Mouse (Mus musculus) inflammation-experienced regulatory T-cells, adult 16 weeks (primary cell): Measurements from ENCODE around the gene Msh5. TPM values are rescaled to one million over a fixed set of nuclear protein-coding genes. Genes with fewer than 3 reads are reported as not detected.

Experiments
- polyA plus RNA-seq: library from polyadenylated mRNA; unstranded; fragments of 100-300 nt; shearing (Covaris generic); gene quantifications from one replicate; pipeline ENCODE4 v1.2.1, GENCODE M21; 2017

The Msh5 gene
- polyA plus RNA-seq: 1.5 TPM

GRCm38 (mm10) chr17:35046681-35047455, at the start of gene Msh5:
TSS of gene Msh5 (minus strand) at chr17:35046745.

DNA sequence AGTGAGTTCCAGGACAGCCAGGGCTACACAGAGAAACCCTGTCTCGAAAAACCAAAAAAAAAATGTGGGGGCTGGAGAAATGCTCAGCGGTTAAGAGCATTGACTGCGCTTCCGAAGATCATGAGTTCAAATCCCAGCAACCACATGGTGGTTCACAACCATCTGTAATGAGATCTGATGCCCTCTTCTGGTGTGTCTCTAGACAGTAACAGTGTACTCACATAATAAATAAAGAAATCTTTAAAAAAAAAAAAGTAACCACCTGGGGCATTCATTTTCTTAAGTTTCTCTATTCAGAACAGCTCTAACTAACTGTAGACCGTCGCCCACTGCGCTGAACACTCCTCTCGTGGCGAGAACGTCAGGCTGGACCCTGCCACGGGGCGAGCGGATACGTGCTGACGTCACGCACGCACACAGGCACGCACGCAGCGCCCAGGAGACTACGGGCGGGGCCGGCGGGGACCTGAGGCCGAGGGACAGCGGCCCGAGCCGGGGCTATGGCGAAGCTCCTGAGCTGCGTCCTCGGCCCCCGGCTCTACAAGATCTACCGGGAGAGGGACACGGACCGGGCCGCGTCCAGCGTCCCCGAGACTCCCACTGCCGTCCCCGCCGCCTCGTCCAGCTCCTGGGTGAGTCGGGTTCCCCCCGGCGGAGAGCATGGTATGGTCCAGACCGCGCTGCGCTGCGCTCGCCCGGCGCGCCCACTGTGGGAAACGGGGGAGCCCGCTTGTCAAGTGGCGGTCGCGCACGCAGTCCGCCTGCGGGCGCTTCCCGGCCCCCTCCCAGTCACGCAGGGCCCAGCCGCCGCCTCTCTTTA, 42.5 kb upstream of the Msh5 start, which contains the start of gene Abhd16a:
Gene Abhd16a, plus strand, starts transcription at position 439 of the 820 bp plus-strand sequence.

DNA sequence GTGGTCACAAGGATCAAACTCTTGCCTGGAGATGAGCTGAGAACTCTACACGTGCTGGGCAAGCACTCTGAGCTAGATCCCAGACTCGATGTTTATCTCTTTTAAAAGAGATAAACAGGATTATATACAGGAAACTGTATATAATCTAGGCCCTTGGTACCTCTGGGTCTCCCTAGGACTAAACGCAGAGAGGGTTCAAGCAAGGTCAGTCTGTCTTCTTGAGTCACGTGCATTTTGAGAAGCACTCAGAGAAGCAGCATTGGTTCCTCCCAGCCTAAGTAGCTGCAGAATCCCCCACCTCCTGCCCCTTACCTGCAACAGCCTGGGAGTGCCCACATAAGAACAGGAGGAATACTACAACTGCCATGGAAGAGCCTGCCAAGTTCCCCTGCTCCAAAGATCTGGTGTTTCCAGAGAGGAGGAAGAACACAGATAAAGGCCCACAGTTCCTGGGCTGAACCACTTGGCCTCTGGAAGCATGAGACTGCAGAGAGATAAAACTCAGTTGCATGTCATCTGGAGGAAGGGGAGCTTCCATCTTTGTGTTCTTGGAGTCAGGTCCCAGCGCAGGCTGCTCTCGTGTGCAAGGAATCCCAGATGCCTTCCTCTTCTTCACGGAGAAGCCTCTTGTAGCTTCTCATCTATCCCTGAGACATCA, 38.8 kb upstream of the Msh5 start, which contains the start of gene Ly6g6f:
Gene Ly6g6f, minus strand, starts transcription at position 403 of the 658 bp plus-strand sequence.

GRCm38 (mm10) chr17:35077786-35078233, 31.3 kb upstream of the Msh5 start, which contains the start of gene Ly6g6d:
TSS of gene Ly6g6d (minus strand) at chr17:35078065.

DNA sequence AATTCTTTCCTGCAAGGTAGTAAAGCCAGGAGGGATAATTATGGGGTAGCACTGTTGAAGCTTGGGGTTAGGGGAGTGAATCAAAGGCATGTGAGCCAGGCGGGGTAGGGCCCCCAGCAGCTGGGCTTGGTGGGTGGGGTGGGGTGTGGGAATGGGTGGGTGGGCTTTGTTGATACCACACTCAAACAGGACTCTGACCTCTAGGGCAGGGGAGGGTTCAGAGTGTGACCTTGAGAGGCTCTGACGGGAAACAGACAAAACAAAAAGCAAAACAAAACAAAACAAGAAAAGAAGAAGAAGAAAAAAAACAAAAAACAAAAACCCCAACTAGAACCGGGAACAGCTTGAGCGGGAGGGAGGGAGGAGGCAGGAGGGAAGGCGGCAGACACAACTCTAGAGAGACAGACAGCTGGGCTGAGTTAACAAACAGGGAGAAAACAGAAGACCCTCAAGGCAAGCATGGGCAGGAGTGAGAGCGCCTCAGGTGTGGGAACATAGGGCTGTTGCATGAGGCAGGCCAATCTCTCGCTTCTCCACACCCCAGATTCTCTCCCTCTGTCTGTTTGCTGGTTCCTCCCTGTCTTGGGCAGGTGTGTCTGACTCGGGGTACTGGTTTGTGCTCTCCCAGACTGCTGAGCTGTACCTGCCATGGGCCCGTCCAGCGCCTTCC, 30.1 kb upstream of the Msh5 start, which contains the start of gene Ly6g6e:
Gene Ly6g6e, plus strand, starts transcription at position 396 of the 670 bp plus-strand sequence.

DNA sequence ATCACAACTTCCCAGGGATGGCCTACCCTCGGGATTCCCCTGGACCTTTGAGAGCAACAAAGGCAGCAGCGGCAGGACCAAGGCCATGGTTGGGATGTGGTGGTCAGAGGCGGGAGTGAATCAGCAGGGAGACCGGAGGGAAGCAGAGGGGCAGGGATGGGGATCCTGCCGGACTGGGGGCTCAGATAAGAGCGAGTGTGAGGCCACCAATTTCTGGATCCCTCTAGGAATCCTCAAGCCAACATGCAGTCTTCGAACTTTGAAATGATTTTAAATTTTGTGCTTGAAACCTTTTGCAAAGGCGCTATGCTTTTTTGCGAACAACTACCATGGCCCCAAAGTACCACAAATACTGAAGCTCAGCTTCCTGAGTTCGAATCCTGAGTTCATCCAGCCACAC, 19.5 kb upstream of the Msh5 start, which contains the start of gene Mpig6b:
Gene Mpig6b, minus strand, starts transcription at position 101 of the 400 bp plus-strand sequence.

DNA sequence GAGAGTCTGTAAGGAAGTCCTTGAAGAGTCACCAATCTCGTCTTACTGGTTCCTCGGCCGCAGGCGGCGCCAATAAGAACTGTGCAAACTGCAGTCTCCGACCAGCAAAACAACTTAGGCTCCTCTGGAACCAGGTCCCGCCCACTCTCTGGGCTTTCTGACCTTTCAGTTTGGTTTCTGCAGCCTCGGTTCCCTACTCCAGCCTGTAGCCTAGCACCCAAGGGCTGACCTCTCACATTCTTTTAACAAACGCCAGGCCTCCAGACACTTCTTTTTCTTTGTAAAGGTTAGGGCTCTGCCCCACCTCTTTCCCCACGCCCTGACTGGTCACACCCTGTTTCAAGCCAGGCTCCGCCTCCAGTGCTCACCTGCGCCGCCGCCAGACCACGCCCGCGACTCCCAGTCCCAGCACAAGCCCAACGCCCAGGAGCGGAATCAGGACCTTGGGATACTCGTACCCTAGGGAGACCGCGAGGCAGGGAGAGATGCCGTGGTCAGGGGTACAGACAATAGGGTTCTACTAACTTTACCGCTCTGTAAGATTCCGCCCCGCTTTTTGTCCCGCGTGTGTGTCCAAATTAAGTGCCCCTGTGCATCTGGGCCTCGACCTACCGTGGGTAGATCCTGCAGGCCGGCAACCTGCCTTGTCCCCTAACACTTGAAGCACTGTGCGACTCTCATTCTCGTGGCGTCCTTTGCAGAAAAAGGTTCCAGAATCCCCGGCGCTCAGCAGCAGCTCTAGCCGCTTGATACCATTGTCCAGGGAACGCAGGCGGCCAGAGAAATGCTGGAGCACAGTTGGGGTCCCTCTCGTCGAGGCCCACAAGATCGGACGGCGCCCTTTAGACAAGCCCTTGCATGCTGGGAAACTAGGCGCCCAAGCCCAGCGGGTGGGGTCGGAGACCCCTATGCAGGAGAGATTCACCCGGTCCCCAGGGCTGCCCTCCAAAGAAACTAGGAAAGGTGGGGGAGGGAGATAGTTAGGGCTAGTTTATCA, 18.7 kb upstream of the Msh5 start, which contains the start of gene Ly6g6c:
Gene Ly6g6c, plus strand, starts transcription at position 438 of the 997 bp plus-strand sequence.

GRCm38 (mm10) chr17:35058911-35059892, 12.7 kb upstream of the Msh5 start, which contains the start of gene Ddah2:
TSS of gene Ddah2 (plus strand) at chr17:35059035.

DNA sequence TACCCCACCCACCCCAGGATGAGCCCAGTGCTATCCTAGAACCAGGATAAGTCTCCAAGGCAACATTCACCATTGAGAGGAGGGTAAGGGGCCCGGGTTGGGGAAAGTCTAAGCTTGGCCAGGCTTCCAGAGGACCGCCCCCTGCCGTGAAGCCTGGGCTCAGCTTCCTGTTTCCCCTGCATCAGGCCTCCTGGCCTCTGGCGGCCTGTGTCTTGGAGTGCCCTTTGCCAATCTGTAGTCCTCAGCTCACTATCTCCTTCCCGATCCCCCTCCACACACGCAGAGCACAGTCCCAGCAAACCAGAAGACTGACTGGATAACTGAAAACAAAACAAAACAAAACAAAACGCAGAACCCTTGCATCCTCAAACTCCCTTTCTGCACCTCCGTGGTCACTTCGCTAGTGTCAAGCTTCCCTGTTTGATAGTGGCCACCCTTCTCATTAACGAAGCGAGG, 3.0 kb upstream of the Msh5 start, which contains the start of gene Clic1:
Gene Clic1, plus strand, starts transcription at position 406 of the 456 bp plus-strand sequence.

GRCm38 (mm10) chr17:35027277-35028068, 19.1 kb downstream of the Msh5 start, which contains the start of gene Sapcd1:
TSS of gene Sapcd1 (minus strand) at chr17:35028016.

GRCm38 (mm10) chr17:35016376-35016775, 30.2 kb downstream of the Msh5 start, which contains the start of gene Vwa7:
TSS of gene Vwa7 (plus strand) at chr17:35016579.

DNA sequence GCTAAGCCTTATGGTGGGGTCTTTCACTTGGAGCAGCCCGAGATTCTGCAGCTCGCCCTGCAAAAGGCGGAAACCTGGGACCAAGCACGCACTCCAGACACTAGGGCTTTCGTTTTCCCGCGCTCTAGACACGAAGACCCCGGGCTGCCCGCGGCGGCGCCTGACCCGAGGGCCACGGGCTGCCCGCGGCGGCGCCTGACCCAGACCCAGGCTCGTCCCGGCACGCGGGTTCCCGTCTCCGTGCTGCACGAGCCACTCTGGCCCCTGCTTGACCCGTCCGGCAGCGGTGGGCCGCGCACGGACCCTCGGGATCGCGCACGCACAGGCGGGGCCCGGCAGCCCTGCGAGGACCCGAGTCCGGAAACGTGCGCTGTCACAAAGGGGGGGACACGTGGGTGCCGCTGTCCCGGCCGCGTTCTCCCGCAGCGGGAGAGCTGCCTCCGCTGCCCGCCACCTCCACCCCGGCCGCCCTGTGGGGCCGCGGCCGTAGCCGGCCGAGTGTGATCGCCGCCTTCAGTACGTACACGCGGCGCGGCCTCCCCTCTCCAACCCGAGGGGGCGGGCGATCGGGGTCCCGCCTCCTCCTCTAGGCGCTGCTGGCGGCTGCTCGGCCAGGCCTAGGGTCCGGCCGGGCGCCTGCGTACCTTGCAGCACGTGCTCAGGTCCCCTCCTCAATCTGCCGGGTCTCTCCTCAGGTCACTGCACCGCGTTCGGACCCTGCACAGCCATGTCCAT, 45.7 kb downstream of the Msh5 start, which contains the start of gene Vars:
Gene Vars, plus strand, starts transcription at position 271 of the 735 bp plus-strand sequence.

GRCm38 (mm10) chr17:34981690-34982180, 64.8 kb downstream of the Msh5 start, which contains the start of gene Lsm2:
TSS of gene Lsm2 (plus strand) at chr17:34981862.

